ENCODE assay signal across 8 mouse cellular contexts in genomic region chr8:128386963-128387621, GRCm38 (mm10). TPM values are rescaled to one million over a fixed set of nuclear protein-coding genes. Genes with fewer than 3 reads are reported as not detected.
DNase-seq lines count a peak whose midpoint lies in the region; ATAC-seq lines count a peak whose summit lies in the region.

No protein-coding gene starts in this region.

- no peaks in the 10 kb centered on the region for H3K27me3 ChIP-seq in midbrain, embryonic 10.5 days (ENCODE audit: low read depth, poor library complexity, severe bottlenecking)
- no peaks in the 10 kb centered on the region for H3K27me3 ChIP-seq in midbrain, embryonic 16.5 days (ENCODE audit: control insufficient read depth, insufficient read depth, low read depth, low read length)
- no peaks in the 10 kb centered on the region for H3K27me3 ChIP-seq in heart, embryonic 16.5 days (ENCODE audit: control insufficient read depth, insufficient read depth, low read length)

- H3K9me3 ChIP-seq in midbrain, embryonic 10.5 days (replicated peaks) = no peaks in the 10 kb centered on the region
- H3K9me3 ChIP-seq in midbrain, embryonic 16.5 days (replicated peaks; ENCODE audit: control insufficient read depth, low read length, poor library complexity, severe bottlenecking) = no peaks in the 10 kb centered on the region
- no peaks in the 10 kb centered on the region for H3K9me3 ChIP-seq in heart, embryonic 16.5 days (replicated peaks; ENCODE audit: control insufficient read depth, low read length)

- H3K36me3 ChIP-seq in midbrain, embryonic 10.5 days = no peaks in the 10 kb centered on the region
- no peaks in the 10 kb centered on the region for H3K36me3 ChIP-seq in midbrain, embryonic 16.5 days (ENCODE audit: control insufficient read depth, insufficient read depth, low read length)
- H3K36me3 ChIP-seq in heart, embryonic 16.5 days (ENCODE audit: control insufficient read depth, insufficient read depth) = no peaks in the 10 kb centered on the region

- no peak overlapping the region for H3K4me2 ChIP-seq in midbrain, embryonic 16.5 days (ENCODE audit: low read length)
- no peak overlapping the region for H3K4me2 ChIP-seq in heart, embryonic 16.5 days (ENCODE audit: low read depth, low read length)

- no peak overlapping the region for H3K4me3 ChIP-seq in midbrain, embryonic 10.5 days
- H3K4me3 ChIP-seq in midbrain, embryonic 16.5 days (ENCODE audit: low read depth, low read length) = no peak overlapping the region
- no peak overlapping the region for H3K4me3 ChIP-seq in heart, embryonic 16.5 days (ENCODE audit: low read length)

- WGBS in midbrain, embryonic 10.5 days = 84% methylated on average over 2 of the region's 2 CpGs
- WGBS in midbrain, embryonic 16.5 days = 91% methylated on average over 2 of the region's 2 CpGs
- WGBS in heart, embryonic 16.5 days = 39% methylated on average over 2 of the region's 2 CpGs

- DNase-seq in midbrain, embryonic 10.5 days (ENCODE audit: low spot score) = no peak
- DNase-seq in kidney, postnatal 4 days = peak; percentile 24 to 47
- DNase-seq in lung, postnatal 36 days = peak; percentile 80
- no peak for DNase-seq in embryo, embryonic 9.5 days (ENCODE audit: extremely low spot score)
- DNase-seq in gastrocnemius, postnatal 14 days = no peak
- DNase-seq in ovary, postnatal 14 days (ENCODE audit: low spot score) = no peak

- H3K27ac ChIP-seq in midbrain, embryonic 10.5 days (replicated peaks) = 0 out of 2 replicates have a peak overlapping the region, but pooled peaks have one; percentile 1
- H3K27ac ChIP-seq in midbrain, embryonic 16.5 days (ENCODE audit: low read length) = no peak overlapping the region
- H3K27ac ChIP-seq in heart, embryonic 16.5 days (ENCODE audit: low read length) = peak overlapping the region; percentile 76

- no peak for ATAC-seq in midbrain, embryonic 16.5 days
- peak; percentile 21; the same call in 1 of the 2 replicates for ATAC-seq in heart, embryonic 16.5 days (replicated peaks; ENCODE audit: extremely low read depth, insufficient read depth, low FRiP score)

- intact Hi-C loops in gastrocnemius, postnatal 14 days (cut with DNase I; ENCODE audit: low total_unique reads) = no loop called here

- H3K4me1 ChIP-seq in midbrain, embryonic 10.5 days = peaks cover 38% of the 10 kb centered on the region
- peaks cover 7% of the 10 kb centered on the region for H3K4me1 ChIP-seq in midbrain, embryonic 16.5 days (ENCODE audit: control insufficient read depth, insufficient read depth, low read length)
- peaks cover 84% of the 10 kb centered on the region for H3K4me1 ChIP-seq in heart, embryonic 16.5 days (ENCODE audit: control insufficient read depth, insufficient read depth, low read length)

- no peak overlapping the region for H3K9ac ChIP-seq in midbrain, embryonic 16.5 days (ENCODE audit: low read depth, low read length)
- 0 out of 2 replicates have a peak overlapping the region, but pooled peaks have one; percentile 42 for H3K9ac ChIP-seq in heart, embryonic 16.5 days (ENCODE audit: low read length)

RNA-seq across cellular contexts. Expression of gene Nrp1, which starts 28.7 kb away (rescaled TPM):
- polyA plus RNA-seq in midbrain, embryonic 10.5 days (2016; fragmentation: Nextera tagmentation; extraction: Ambion mirVana) = 19.6 and 20.9 TPM in 2 replicates
- 81.3 and 85.8 TPM in 2 replicates for polyA plus RNA-seq in midbrain, embryonic 16.5 days (2015; fragmentation: Nextera tagmentation; extraction: Ambion mirVana)
- polyA plus RNA-seq in heart, embryonic 16.5 days (2015; fragmentation: Nextera tagmentation; extraction: Ambion mirVana) = 159 and 160 TPM in 2 replicates
- 10 to 100 TPM; 50.4 to 53.6 TPM for total RNA-seq in gastrocnemius, postnatal 14 days (2021)

Comparison
In these comparisons a context has a peak if more than half of its experiments do, and no peak if none do; other contexts are left out.
1. DNase-seq: peak in kidney, postnatal 4 days (2 of 2) and lung, postnatal 36 days (single experiment); none in midbrain, embryonic 10.5 days (single experiment), embryo, embryonic 9.5 days (single experiment), gastrocnemius, postnatal 14 days (single experiment) and ovary, postnatal 14 days (single experiment).